Mouse (Mus musculus): ENCODE measurements around the gene Saal1.

- no peak for TF ChIP-seq CTCF (IDR thresholded peaks at IDR 0.05; ENCODE audit: borderline replicate concordance, control insufficient read depth, extremely low read depth, insufficient read depth, low read length, poor library complexity)
- no peak for TF ChIP-seq POLR2A (IDR thresholded peaks at IDR 0.05; ENCODE audit: control insufficient read depth, extremely low read depth, insufficient read depth, low read length, poor library complexity)
Measured at GRCm38 (mm10) chr7:46732458-46732857, 22.0 kb upstream of the Saal1 start, which contains the start of gene Saa4.
